Mouse (Mus musculus) heart, adult 2 months (tissue): ENCODE results near the gene Tpsb2.

Experiments used
- CTCF ChIP-seq: fragments of 200-600 bp; IDR thresholded peaks from 2 replicates; pipeline ENCODE4 v1.8.1; 2022; ENCODE audit warnings: antibody characterized with exemption, mild to moderate bottlenecking, moderate library complexity
- EP300 ChIP-seq: fragments of 200-500 bp; IDR thresholded peaks from 2 replicates; pipeline ENCODE4 v1.6.1; 2011; ENCODE audit warnings: low read depth, low read length, control low read depth; ENCODE audit not compliant: insufficient read depth

DNA sequence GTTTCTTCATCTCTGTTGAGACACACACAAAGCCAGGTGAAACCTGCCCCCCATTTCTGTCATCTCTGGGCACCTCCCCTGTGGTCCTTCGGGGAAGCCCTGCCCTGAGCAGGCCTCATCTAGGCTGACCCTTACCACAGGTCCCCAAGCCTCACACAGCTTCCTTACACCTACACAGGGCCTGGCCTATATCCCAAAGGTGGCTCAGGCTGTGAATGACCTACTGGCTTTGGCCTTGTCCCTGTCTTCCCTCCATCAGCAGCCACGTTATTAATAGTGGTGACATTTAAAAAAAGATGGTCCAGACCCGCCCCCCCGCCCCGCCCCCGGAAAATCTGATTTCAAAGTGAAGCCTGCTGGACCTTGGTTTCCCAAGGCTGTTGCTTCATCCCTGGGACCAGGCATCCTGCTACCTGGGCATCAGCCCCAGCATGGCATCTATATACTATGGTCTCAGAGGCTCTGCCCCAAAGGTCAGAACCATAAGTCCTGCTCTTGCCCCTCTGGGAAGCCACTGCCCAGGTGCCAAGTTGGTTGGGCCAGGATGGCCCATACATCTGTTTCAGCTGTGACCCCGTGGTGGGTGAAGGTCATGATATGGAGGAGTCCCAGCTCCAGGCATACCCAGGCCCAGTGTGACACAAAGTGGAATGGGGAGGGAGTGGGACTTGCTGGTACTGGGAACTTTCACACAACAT is 42.3 kb downstream of the Tpsb2 start:
- TF ChIP-seq CTCF (no peak), EP300 (no peak)
